Mouse (Mus musculus): ENCODE measurements around the gene Dbp.

DNA sequence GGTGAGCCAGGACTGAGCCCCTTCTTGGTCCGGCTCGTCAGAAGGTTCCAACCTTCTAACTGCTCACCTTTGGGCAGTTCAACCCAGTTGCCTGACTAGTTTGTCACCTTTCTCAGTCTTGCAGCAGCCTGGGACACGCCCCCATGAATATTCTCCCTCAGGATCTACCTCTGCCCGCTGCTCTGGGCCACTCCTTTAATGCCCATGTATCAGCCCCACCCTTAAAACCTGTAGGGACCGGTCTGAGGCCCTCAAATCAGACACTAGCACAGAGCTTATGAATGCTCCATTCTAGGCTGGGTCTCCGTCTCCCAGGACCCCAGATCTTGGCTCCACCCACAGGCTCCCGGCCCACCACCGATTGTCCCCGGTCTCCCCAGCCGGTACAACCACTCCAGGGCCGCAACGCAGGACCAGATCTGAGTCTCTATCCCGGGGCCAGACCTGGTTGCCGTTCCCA is 9.8 kb downstream of the Dbp start:
- TF ChIP-seq TAL1 (IDR thresholded peaks at IDR 0.05; ENCODE audit: low read length) (no peak), GATA1 (IDR thresholded peaks at IDR 0.05; ENCODE audit: low read length) (no peak)
